Mouse (Mus musculus) neural tube, embryonic 14.5 days (tissue): ENCODE results near the gene Cfap74. TPM values are rescaled to one million over a fixed set of nuclear protein-coding genes. Genes with fewer than 3 reads are reported as not detected.

Experiments used
- ATAC-seq: fragments of 200-750 bp; cut with Nextera tagmentation; 2 replicates; pipeline ENCODE4 v1.8.0; 2017; ENCODE audit warnings: low read depth, mild to moderate bottlenecking, moderate TSS enrichment, moderate library complexity
- H3K27ac ChIP-seq: fragments of 300-500 bp; sonication (generic); 2 replicates; pipeline ENCODE4 v1.5.1; 2014; ENCODE audit warnings: low read depth, mild to moderate bottlenecking, control low read depth, low read length, moderate library complexity, mixed read lengths
- H3K27me3 ChIP-seq: fragments of 300-500 bp; sonication (generic); 2 replicates; pipeline ENCODE4 v1.6.1; 2014; ENCODE audit warnings: low read length; ENCODE audit not compliant: control insufficient read depth, insufficient read depth
- H3K36me3 ChIP-seq: fragments of 300-500 bp; sonication (generic); 2 replicates; pipeline ENCODE4 v1.6.1; 2014; ENCODE audit warnings: low read length, mixed read lengths; ENCODE audit not compliant: control insufficient read depth, insufficient read depth
- H3K4me1 ChIP-seq: fragments of 300-500 bp; sonication (generic); 2 replicates; pipeline ENCODE4 v1.6.1; 2014; ENCODE audit warnings: low read length; ENCODE audit not compliant: control insufficient read depth, insufficient read depth
- H3K4me2 ChIP-seq: fragments of 300-500 bp; sonication (generic); 2 replicates; pipeline ENCODE4 v1.6.1; 2014; ENCODE audit warnings: mild to moderate bottlenecking, low read depth, low read length, control low read depth
- H3K4me3 ChIP-seq: fragments of 300-500 bp; sonication (generic); 2 replicates; pipeline ENCODE4 v1.5.1; 2014; ENCODE audit warnings: low read depth, low read length, control low read depth, mixed read lengths
- H3K9ac ChIP-seq: fragments of 300-500 bp; sonication (generic); replicated peaks from 2 replicates; pipeline ENCODE4 v1.6.1; 2014; ENCODE audit warnings: low read depth, mild to moderate bottlenecking, control low read depth, low read length, mixed read lengths
- H3K9me3 ChIP-seq: fragments of 300-500 bp; sonication (generic); 2 replicates; pipeline ENCODE4 v1.6.1; 2016; ENCODE audit warnings: low read length; ENCODE audit not compliant: control insufficient read depth
- WGBS: fragments of 180-500 bp; shearing (Covaris S2); extraction: QIAGEN DNeasy Blood & Tissue Kit; methylation state at CpG from one replicate; pipeline ENCODE4 v1.1.7; 2014; 5-methylcytosine and 5-hydroxymethylcytosine counted together
- polyA plus RNA-seq: library from polyadenylated mRNA; unstranded; fragments of >200 nt; fragmentation: Nextera tagmentation; extraction: Ambion mirVana; gene quantifications from 2 replicates; pipeline ENCODE4 v1.2.1, GENCODE M21; 2014

The Cfap74 gene
- polyA plus RNA-seq, 1 experiment from 2014 or later: 4.8 TPM

DNA sequence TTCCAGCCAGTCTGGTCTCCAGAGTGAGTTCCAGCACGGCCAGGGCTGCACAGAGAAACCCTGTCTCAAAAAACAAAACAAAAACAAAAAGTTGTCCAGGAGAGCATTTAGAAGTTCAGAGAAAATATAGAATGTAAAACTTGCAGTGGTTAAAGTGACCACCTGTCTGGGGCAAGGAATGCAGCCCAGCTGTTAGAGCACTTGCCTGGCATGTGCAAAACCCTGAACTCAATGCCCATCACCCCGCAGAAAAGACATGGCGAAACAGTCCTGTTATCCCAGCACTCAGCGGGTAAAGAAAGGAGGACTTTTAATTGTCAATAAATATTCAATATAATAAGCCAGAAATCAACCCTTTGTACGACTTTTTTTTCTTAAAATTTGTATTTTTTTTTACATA is 49.6 kb downstream of the Cfap74 start:
- Histone ChIP-seq H3K4me2 (no peak overlapping the region), H3K4me1 (no peaks in the 10 kb centered on the region), H3K27ac (no peak overlapping the region), H3K9ac (no peak overlapping the region), H3K4me3 (no peak overlapping the region), H3K27me3 (no peaks in the 10 kb centered on the region), H3K36me3 (no peaks in the 10 kb centered on the region), H3K9me3 (no peaks in the 10 kb centered on the region)
- WGBS: 80% methylated on average over 5 of the region's 5 CpGs
- no peak for ATAC-seq

DNA sequence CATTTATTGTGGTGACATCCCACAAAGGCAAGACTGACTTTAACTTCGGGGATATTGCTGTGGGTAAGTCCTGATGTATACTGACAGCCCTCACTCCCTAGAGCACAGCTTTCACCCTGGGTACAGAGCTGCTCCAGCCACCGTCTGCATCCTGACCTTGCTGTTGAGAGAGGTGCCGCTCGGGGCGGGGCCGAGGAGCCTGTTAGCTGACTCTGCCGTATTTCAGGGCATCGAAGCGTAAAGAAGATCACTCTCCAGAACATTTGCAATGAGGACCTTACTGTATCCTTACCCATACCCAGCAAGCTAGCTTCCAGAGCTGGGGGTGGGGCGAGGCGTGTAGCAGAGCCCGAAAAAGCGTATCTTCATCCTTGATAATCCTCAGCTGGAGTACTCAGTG is 54.1 kb downstream of the Cfap74 start:
- no peak for ATAC-seq
- no peaks in the 10 kb centered on the region for H3K36me3 ChIP-seq
- H3K4me1 ChIP-seq: no peaks in the 10 kb centered on the region
- WGBS: 86% methylated on average over 13 of the region's 13 CpGs
- no peak overlapping the region for H3K4me3 ChIP-seq
- no peak overlapping the region for H3K4me2 ChIP-seq
- H3K9me3 ChIP-seq: no peaks in the 10 kb centered on the region
- H3K27ac ChIP-seq: no peak overlapping the region
- H3K9ac ChIP-seq: no peak overlapping the region
- H3K27me3 ChIP-seq: no peaks in the 10 kb centered on the region

DNA sequence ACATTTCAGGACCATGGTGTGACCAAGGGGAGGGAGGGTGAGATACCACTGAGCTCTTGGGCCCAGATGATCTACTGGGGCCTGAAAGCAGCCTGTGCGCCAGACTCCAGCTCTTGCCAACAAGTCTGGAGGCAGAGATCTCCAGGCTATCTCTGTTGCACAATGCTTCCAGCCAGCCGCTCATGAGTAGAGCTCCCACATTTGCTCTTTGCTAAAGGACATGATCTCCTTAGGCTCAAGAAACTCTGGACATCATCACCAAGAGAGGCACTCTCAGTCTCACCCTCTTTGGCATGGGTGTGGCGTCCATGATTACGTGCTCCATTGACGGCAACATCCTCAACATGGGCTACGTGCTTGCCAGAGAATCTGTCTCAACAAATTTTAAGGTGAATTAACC is 54.6 kb downstream of the Cfap74 start:
- Histone ChIP-seq H3K27me3 (no peaks in the 10 kb centered on the region), H3K27ac (no peak overlapping the region), H3K9me3 (no peaks in the 10 kb centered on the region), H3K4me2 (no peak overlapping the region), H3K36me3 (no peaks in the 10 kb centered on the region), H3K9ac (no peak overlapping the region), H3K4me1 (no peaks in the 10 kb centered on the region), H3K4me3 (no peak overlapping the region)
- ATAC-seq: no peak
- WGBS: 89% methylated on average over 6 of the region's 6 CpGs

DNA sequence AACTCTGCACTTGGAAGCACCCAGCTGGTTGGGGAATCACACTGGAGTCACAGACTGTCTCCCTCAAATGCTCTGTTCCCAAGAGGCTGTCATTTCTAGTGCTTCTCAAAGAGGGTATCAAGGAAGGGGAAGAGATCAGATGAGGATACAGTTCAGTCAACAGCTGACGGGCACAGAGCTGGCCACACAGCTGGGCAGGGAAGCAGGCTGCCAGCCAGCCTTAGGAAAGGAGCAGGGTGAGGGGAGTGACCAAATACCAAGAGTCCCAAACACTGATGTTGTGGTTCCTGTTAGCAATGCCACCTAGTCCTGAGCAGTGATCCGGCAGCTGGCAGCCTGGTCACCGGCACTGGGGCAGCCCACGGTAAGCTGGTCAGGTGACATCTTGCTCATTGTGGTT is 55.1 kb downstream of the Cfap74 start:
- WGBS: 87% methylated on average over 4 of the region's 4 CpGs
- Histone ChIP-seq H3K36me3 (no peaks in the 10 kb centered on the region), H3K4me1 (no peaks in the 10 kb centered on the region), H3K9ac (no peak overlapping the region), H3K4me2 (no peak overlapping the region), H3K9me3 (no peaks in the 10 kb centered on the region), H3K4me3 (no peak overlapping the region), H3K27me3 (no peaks in the 10 kb centered on the region), H3K27ac (no peak overlapping the region)
- ATAC-seq: no peak

DNA sequence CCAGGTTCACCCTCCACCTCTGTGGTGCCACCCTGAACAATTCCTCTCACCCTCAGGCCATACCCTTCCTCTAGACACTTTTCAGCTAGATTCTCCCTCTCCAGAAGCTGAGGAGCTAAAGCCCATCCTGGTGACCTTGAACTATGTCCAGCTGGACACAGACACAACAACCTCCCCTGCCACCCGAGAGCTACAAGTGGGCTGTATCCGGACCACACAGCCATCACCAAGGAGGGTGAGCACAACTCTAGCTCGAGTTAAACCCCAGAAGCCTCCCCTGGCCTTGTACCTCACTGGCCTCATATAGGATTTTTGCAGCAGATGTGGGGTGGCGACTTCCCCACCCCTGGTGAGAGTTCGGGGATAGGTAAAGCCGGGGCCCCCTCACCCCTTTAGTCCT is 56.6 kb downstream of the Cfap74 start:
- WGBS: 82% methylated on average over 6 of the region's 6 CpGs
- no peak overlapping the region for H3K4me2 ChIP-seq
- no peak overlapping the region for H3K27ac ChIP-seq
- H3K9me3 ChIP-seq: no peaks in the 10 kb centered on the region
- ATAC-seq: no peak
- no peak overlapping the region for H3K4me3 ChIP-seq
- H3K9ac ChIP-seq: no peak overlapping the region
- H3K27me3 ChIP-seq: no peaks in the 10 kb centered on the region
- H3K4me1 ChIP-seq: no peaks in the 10 kb centered on the region
- no peaks in the 10 kb centered on the region for H3K36me3 ChIP-seq

DNA sequence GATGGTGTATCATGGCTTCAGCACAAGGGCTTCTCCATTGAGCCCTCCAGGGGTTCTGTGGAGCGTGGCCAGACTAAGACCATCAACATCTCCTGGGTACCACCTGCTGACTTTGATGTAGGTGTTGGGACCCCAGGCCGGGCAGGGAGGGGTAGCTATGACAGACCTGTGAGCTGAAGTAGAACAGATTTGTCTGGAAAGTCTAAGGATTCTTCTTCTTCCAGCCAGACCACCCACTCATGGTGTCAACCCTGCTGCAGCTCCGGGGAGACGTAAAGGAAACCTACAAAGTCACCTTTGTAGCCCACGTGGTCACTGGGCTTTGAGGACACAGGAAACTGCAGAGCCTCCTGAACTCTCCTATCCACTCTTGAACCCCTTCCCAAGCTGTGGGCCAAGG is 57.1 kb downstream of the Cfap74 start:
- no peak overlapping the region for H3K9ac ChIP-seq
- H3K27ac ChIP-seq: no peak overlapping the region
- 90% methylated on average over 5 of the region's 5 CpGs for WGBS

DNA sequence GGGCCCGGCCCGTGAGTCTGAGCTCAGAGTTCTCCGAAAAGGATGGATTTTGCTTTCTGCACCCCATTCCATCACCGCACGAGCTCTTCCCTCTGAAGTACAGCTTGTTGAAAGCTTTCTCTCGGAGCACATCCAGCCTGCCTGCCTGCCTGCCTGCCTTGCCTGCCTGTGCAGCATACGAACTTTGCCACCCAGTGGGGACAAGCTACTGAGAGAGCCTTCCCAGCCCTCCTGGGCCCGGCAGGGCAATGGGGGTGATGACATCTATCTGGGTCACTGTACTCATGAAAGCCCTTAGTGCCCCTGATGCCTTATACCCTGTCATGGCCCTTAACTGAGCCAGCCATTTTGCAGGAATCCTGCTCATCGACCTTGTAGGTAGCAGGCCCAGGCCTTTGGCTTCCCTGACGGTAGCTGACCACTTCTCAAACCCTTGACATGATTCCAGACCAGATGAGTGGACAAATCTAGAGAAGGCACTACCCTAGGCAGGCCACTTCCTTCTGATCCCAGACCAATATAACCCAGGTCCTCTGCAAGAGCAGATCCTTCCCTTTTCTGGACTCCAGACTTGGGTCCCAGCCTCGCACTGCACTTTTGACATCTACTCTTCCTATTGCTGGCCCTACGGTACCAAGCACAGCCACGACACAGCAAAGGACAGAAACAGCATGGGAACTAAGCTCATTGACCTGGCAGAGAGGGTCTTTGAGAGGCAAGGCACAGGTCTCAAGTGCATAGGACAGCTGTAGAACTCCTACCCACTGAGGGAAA is 58.4 kb downstream of the Cfap74 start:
- H3K27ac ChIP-seq: no peak overlapping the region
- no peaks in the 10 kb centered on the region for H3K27me3 ChIP-seq
- ATAC-seq: no peak
- 79% methylated on average over 13 of the region's 13 CpGs for WGBS
- no peaks in the 10 kb centered on the region for H3K4me1 ChIP-seq
- no peaks in the 10 kb centered on the region for H3K9me3 ChIP-seq
- no peak overlapping the region for H3K9ac ChIP-seq
- no peak overlapping the region for H3K4me3 ChIP-seq
- no peak overlapping the region for H3K4me2 ChIP-seq
- H3K36me3 ChIP-seq: no peaks in the 10 kb centered on the region

More for the DNA sequence above, 57.1 kb downstream of the Cfap74 start:
- Histone ChIP-seq H3K4me1 (no peaks in the 10 kb centered on the region), H3K4me2 (no peak overlapping the region), H3K4me3 (no peak overlapping the region), H3K27me3 (no peaks in the 10 kb centered on the region), H3K9me3 (no peaks in the 10 kb centered on the region), H3K36me3 (no peaks in the 10 kb centered on the region)
- ATAC-seq: no peak

DNA sequence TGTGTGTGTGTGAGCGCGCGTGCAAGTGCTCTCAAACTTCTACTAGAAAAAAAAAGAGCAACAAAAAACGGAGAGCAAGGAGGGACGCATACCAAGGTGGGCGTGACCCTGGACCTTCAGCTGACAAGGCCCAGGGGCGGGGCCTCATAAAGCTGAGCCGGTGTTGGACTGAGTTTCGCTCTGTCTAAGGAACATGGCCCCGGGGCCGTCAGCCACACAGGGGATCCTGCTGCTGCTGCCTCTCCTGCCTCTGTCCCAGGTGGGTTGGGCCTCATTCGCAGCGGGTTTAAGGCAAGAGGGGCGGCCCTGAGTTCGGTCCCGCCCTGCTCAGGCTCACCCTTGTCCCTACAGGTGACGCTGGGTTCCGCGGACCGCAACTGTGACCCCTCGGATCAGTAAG is 60.0 kb downstream of the Cfap74 start, which contains the start of gene Tmem52:
Gene Tmem52, plus strand, starts transcription at position 163 of the 400 bp plus-strand sequence.
- ATAC-seq: no peak
- H3K36me3 ChIP-seq: no peaks in the 10 kb centered on the region
- no peaks in the 10 kb centered on the region for H3K4me1 ChIP-seq
- no peak within 1 kb of the TSS for H3K4me2 ChIP-seq
- H3K27ac ChIP-seq: no peak within 1 kb of the TSS
- no peak within 1 kb of the TSS for H3K4me3 ChIP-seq
- H3K27me3 ChIP-seq: no peaks in the 10 kb centered on the region
- WGBS: 12% methylated on average over 21 of the region's 21 CpGs
- no peak within 1 kb of the TSS for H3K9ac ChIP-seq
- H3K9me3 ChIP-seq: no peaks in the 10 kb centered on the region

DNA sequence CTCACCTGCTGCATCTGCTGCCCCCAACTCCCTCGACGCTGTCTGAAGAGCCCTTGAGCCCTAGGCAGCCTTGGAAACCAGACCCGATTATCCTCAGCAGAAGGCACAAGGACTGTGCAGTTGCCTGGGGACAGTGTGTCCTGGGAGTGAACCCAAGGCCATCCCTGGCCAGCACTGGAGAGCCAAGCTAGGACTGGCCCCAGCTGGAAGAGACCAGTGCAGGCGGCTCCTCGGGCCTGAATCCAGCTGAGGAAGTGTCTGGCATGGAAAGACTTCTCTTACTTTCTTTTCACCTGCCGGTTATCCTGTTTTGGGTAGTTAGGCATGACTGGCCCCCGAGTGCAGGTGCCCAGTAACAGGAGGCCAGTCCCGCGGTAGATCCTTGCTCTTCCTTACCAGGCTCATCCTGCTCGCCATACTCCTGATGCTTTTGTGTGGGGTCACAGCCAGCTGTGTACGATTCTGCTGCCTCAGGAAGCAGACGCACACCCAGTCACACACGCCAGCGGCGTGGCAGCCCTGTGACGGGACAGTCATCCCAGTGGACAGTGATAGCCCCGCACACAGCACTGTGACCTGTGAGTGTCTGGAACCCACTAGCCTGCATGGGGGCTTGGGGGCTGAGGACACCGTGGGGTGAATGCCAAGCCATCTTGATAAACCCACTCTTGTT is 60.7 kb downstream of the Cfap74 start:
- WGBS: 84% methylated on average over 18 of the region's 18 CpGs
- no peaks in the 10 kb centered on the region for H3K9me3 ChIP-seq
- no peak overlapping the region for H3K4me2 ChIP-seq
- no peaks in the 10 kb centered on the region for H3K4me1 ChIP-seq
- no peaks in the 10 kb centered on the region for H3K27me3 ChIP-seq
- no peak overlapping the region for H3K4me3 ChIP-seq
- no peak overlapping the region for H3K27ac ChIP-seq
- H3K9ac ChIP-seq: no peak overlapping the region
- H3K36me3 ChIP-seq: no peaks in the 10 kb centered on the region
- no peak for ATAC-seq
